Mouse (Mus musculus): Measurements from ENCODE around the gene Rasa3. TPM values are rescaled to one million over a fixed set of nuclear protein-coding genes. Genes with fewer than 3 reads are reported as not detected.

Gene Rasa3
- polyA plus RNA-seq, 1 experiment, result 62.6 TPM

DNA sequence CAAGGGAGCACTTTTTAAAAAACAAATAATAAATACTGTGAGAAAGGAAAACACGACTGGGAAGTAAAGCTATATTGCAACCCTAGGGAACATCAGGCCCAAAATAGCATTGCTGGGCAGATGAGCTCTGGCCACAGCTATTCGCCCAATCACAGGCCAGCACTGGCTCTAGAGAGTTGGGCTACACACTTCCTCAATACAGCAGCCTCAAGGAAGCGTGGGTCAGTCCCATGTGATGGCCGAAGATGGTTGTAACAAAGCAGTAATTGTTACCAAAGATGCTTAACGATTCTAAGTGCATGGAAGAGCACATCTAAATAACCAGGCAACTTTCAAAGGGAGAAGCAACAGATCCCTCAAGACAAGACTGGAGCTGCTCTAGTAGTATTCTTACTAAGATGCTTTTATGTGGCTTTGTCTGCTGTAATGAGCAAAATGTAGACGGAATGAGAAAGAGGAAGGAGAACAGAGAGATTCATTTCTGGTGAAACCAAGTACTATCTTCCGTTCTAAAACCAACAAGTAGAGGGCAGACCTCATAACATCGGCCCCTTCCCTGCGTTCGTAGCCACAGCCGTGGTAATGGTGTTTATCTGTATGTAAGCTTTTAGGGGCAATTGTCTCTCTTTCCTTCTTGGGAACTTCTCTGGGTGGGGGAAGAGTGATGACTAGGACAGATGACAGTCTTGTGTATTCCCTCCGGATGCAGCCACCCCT lies 3.0 kb downstream of the Rasa3 start:
- Histone ChIP-seq H3K4me3 (ENCODE audit: insufficient read depth, low read length) (no peak overlapping the region), H3K27ac (ENCODE audit: insufficient read depth, low read length) (peak overlapping the region; percentile 11; the same call in 1 of the 2 replicates), H3K4me1 (ENCODE audit: control insufficient read depth, insufficient read depth, low read length) (peaks cover 14% of the 10 kb centered on the region)
- no peak for TF ChIP-seq POLR2A (IDR thresholded peaks at IDR 0.05; ENCODE audit: low read depth, low read length)
- TF ChIP-seq CTCF (IDR thresholded peaks at IDR 0.05; ENCODE audit: borderline replicate concordance, insufficient read depth, low read length), result no peak

DNA sequence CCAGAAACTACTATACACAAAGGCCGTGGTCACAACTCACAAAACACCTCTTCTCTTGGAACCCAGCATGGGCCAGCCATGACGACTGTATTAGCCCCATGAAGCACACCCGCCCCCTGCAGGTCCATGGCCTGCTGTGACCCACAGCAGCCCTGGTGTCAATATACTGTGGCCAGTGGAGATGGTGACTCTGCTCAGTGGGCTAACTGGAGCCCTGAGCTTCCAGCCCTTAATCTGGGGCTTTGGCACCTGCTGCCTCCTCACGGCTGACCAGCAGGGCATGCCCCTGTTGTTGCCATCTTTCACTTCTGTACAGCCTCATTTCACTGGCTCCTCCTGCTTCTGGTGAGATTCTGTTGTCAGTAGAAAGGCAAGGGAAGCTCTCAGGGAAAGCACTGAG lies 4.2 kb downstream of the Rasa3 start:
- TF ChIP-seq CTCF (IDR thresholded peaks at IDR 0.05; ENCODE audit: borderline replicate concordance, insufficient read depth, low read length) (no peak), POLR2A (IDR thresholded peaks at IDR 0.05; ENCODE audit: low read depth, low read length) (no peak)
- H3K27ac ChIP-seq (ENCODE audit: insufficient read depth, low read length), result no peak overlapping the region
- no peak overlapping the region for H3K4me3 ChIP-seq (ENCODE audit: insufficient read depth, low read length)
- peaks cover 21% of the 10 kb centered on the region for H3K4me1 ChIP-seq (ENCODE audit: control insufficient read depth, insufficient read depth, low read length)

DNA sequence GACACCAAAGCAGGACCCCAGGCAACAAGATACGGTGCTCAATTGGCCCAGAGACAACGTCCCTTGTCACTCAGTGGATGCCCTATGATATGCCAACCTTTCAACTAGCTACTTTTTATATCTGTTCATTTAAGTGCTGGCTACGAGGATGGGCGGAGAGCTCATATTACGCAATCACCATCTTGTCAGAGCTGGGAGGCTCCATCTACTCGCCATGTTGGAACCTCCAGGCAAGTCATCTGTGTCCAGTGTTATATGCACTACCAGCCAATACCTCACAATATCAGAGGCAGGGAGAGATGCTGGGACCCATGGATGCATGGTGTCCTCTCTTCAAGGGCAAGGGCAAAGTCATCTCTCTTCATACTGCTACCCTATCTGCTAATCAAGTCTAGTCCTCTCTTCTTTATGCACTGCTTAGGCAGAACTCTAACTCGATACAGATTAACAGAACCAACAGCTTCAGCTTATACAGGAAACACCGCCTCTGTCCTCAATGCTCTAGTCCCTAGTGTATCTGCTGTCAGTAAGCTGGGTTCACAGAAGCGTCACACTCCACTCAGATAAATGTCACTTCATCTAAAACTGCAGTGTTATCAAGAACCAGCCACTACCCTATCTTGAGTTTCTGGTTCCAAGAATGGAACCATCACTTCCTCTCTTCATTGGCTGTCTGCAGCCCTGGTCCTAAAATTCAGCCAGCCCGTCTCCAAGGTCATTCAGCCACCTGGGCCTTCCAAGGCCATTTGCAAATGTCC lies 6.0 kb downstream of the Rasa3 start:
- H3K4me3 ChIP-seq (ENCODE audit: insufficient read depth, low read length), result no peak overlapping the region
- no peak overlapping the region for H3K27ac ChIP-seq (ENCODE audit: insufficient read depth, low read length)
- peaks cover 27% of the 10 kb centered on the region for H3K4me1 ChIP-seq (ENCODE audit: control insufficient read depth, insufficient read depth, low read length)
- no peak for TF ChIP-seq POLR2A (IDR thresholded peaks at IDR 0.05; ENCODE audit: low read depth, low read length)
- no peak for TF ChIP-seq CTCF (IDR thresholded peaks at IDR 0.05; ENCODE audit: borderline replicate concordance, insufficient read depth, low read length)

DNA sequence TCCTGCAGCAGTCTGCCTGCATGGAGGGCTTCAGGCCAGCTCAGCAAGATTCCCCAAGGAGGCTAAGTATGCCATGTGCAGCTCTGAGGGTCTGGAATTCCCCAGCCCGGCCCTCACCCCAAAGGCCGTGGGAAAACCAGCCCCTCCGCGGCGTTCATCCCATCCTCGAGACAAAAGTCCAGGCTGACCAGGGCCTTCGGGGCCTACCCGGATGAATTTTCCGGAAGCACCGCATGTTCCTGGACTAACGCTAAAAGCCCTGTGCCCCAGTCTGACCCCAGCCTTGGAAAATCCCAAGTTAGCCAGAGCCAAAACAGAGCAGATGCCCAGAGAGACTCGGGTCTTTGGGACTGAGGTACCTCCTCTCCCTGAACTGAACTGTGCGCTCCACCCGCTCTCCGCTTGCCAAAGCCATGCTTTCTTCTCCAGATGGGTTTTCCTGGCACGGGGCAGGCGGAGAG lies 7.4 kb downstream of the Rasa3 start:
- Histone ChIP-seq H3K4me3 (ENCODE audit: insufficient read depth, low read length) (no peak overlapping the region), H3K4me1 (ENCODE audit: control insufficient read depth, insufficient read depth, low read length) (peaks cover 36% of the 10 kb centered on the region), H3K27ac (ENCODE audit: insufficient read depth, low read length) (no peak overlapping the region)
- TF ChIP-seq CTCF (IDR thresholded peaks at IDR 0.05; ENCODE audit: borderline replicate concordance, insufficient read depth, low read length) (no peak), POLR2A (IDR thresholded peaks at IDR 0.05; ENCODE audit: low read depth, low read length) (no peak)

DNA sequence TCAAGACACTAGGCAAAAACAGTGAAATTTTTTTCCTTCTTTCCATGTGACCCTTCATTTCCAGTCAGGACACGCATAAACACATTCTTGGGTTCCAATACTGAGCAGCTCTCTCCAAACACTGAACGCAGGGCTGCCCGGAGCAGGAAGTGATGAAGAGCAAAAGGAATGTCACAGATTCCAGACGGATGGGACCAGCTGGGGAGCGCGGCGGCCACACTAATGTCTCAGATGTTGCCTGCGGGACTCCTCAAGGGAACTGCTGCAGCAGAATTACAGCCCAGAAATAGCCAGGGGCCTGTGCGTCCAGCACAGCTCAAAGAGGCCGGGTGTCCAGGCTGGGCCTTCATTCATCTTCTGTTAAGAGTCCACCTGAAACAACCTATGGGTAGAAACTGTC lies 9.0 kb downstream of the Rasa3 start:
- TF ChIP-seq CTCF (IDR thresholded peaks at IDR 0.05; ENCODE audit: borderline replicate concordance, insufficient read depth, low read length) (no peak), POLR2A (IDR thresholded peaks at IDR 0.05; ENCODE audit: low read depth, low read length) (no peak)
- no peak overlapping the region for H3K4me3 ChIP-seq (ENCODE audit: insufficient read depth, low read length)
- H3K27ac ChIP-seq (ENCODE audit: insufficient read depth, low read length), result peak overlapping the region; percentile 97
- H3K4me1 ChIP-seq (ENCODE audit: control insufficient read depth, insufficient read depth, low read length), result peaks cover 28% of the 10 kb centered on the region

DNA sequence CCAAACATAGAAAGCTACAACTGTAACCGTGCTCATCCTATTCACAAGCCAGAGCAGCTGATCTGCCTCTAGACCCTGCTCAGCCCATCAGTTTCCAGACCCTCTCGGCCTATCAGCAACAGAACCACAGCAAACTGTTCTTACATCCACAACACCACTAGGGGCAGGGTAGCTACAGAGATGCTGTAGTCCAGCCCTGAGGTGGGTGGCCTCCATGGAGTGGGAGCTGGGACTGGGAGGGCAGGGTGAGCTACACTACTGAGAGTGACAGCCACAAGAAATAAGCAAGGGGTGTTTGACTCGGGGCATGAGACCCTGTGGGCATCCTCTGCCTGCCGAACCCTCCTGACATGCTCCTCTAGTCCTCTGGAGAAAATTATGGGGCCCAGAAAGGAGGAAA lies 9.5 kb downstream of the Rasa3 start:
- Histone ChIP-seq H3K4me1 (ENCODE audit: control insufficient read depth, insufficient read depth, low read length) (peaks cover 25% of the 10 kb centered on the region), H3K27ac (ENCODE audit: insufficient read depth, low read length) (peak overlapping the region; percentile 97), H3K4me3 (ENCODE audit: insufficient read depth, low read length) (no peak overlapping the region)

DNA sequence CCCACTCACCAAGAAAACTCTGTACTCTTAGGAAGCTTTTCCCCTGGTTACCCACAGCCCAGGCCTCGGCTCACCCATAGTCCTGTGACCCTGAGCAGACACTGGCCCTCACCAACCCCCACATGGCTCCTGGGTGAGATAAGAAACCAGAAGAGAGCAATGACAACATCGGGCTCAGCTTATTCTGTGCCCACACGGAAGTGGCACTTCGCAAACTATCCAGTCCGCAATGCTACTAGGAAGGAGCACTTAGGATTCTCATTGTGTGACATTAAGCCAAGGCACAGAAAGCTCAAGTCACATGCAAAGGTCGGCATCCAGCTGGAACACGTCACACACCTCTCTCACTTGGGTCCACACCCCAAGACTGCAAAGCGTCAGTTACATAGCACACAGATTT lies 11.5 kb downstream of the Rasa3 start:
- Histone ChIP-seq H3K27ac (ENCODE audit: insufficient read depth, low read length) (no peak overlapping the region), H3K4me3 (ENCODE audit: insufficient read depth, low read length) (no peak overlapping the region), H3K4me1 (ENCODE audit: control insufficient read depth, insufficient read depth, low read length) (peaks cover 25% of the 10 kb centered on the region)
- TF ChIP-seq POLR2A (IDR thresholded peaks at IDR 0.05; ENCODE audit: low read depth, low read length) (no peak), CTCF (IDR thresholded peaks at IDR 0.05; ENCODE audit: borderline replicate concordance, insufficient read depth, low read length) (no peak)

More for the DNA sequence above, 9.5 kb downstream of the Rasa3 start:
- TF ChIP-seq POLR2A (IDR thresholded peaks at IDR 0.05; ENCODE audit: low read depth, low read length) (no peak), CTCF (IDR thresholded peaks at IDR 0.05; ENCODE audit: borderline replicate concordance, insufficient read depth, low read length) (peak; percentile 25; the same call in 1 of the 2 replicates)

DNA sequence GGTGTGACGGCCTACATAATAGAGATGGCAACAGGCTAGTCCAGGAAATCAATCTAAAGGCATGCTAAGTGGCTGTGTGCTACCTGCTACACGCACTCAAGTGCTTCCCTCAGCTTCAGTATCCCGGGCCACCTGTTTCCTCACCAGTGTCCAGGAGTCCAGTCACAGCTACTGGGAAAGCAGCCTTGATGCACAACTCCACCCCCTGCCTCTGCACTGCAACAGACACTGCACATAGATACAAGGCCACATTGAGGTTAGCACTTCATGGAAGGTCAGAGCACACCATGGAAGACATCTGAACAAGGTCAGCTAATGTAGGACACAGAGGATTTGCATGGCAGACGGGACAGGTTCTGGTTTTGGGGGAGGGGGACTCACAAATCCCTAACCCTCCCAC lies 11.9 kb downstream of the Rasa3 start:
- Histone ChIP-seq H3K4me3 (ENCODE audit: insufficient read depth, low read length) (no peak overlapping the region), H3K27ac (ENCODE audit: insufficient read depth, low read length) (no peak overlapping the region), H3K4me1 (ENCODE audit: control insufficient read depth, insufficient read depth, low read length) (peaks cover 25% of the 10 kb centered on the region)
- TF ChIP-seq POLR2A (IDR thresholded peaks at IDR 0.05; ENCODE audit: low read depth, low read length), result no peak
- no peak for TF ChIP-seq CTCF (IDR thresholded peaks at IDR 0.05; ENCODE audit: borderline replicate concordance, insufficient read depth, low read length)

DNA sequence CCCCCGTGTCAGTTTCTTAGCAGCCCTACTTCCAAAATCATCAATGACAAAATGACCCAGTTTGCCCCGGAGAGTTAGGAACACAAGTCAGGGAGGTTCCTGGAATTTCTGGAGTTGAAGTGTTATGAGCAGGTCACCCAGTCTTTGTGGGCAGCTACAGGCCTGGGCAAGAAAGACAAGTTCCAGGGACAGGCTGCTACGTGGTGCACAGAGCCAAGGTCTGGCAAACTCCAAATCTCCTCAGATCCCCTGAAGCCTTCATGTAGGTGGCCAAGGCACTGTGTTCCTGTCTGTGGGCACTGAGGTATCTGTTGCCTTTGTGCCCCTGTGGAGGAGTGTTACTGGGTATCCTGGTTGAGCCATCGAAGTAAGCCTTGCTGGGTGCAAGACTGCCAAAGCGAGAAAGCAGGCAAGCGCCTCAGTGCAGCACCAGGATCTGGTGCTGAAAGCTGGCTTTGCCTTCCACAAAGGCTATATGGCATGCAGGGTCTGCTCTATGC lies 12.6 kb downstream of the Rasa3 start:
- no peak for TF ChIP-seq POLR2A (IDR thresholded peaks at IDR 0.05; ENCODE audit: low read depth, low read length)
- TF ChIP-seq CTCF (IDR thresholded peaks at IDR 0.05; ENCODE audit: borderline replicate concordance, insufficient read depth, low read length), result no peak
- Histone ChIP-seq H3K4me1 (ENCODE audit: control insufficient read depth, insufficient read depth, low read length) (peaks cover 25% of the 10 kb centered on the region), H3K4me3 (ENCODE audit: insufficient read depth, low read length) (no peak overlapping the region), H3K27ac (ENCODE audit: insufficient read depth, low read length) (no peak overlapping the region)

DNA sequence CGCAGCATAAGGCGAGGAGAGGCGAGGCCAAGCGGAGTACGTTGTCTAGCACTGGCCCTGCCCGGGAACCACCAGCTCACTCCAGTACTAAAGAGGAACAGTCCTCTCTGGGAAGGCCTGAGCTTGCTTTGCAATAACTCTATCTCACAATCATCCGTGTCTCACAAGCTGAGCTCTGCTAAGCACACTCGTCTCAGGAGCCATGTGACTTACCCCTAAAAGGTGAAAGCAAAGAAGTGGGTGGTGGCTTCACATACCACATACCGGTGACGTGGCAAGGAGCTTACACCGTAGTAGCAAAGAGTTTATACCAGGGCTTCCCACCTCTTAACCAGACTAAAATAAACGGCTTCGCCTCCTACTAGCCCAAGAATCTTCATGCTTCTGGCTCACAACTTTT lies 17.1 kb downstream of the Rasa3 start:
- Histone ChIP-seq H3K27ac (ENCODE audit: insufficient read depth, low read length) (no peak overlapping the region), H3K4me3 (ENCODE audit: insufficient read depth, low read length) (no peak overlapping the region), H3K4me1 (ENCODE audit: control insufficient read depth, insufficient read depth, low read length) (0 out of 2 replicates have a peak, but pooled peaks cover 4% of the 10 kb centered on the region)
- TF ChIP-seq POLR2A (IDR thresholded peaks at IDR 0.05; ENCODE audit: low read depth, low read length), result no peak
- no peak for TF ChIP-seq CTCF (IDR thresholded peaks at IDR 0.05; ENCODE audit: borderline replicate concordance, insufficient read depth, low read length)

Data from embryonic fibroblast, embryonic 13.5 days (primary cell).